15 mouse cellular contexts compared by ENCODE assay signal in genomic region chr15:100686434-100686833, GRCm38 (mm10). TPM values are rescaled to one million over a fixed set of nuclear protein-coding genes. Genes with fewer than 3 reads are reported as not detected.
DNase-seq lines count a peak whose midpoint lies in the region; ATAC-seq and TF ChIP-seq lines count a peak whose summit lies in the region.
"Had no signal": no experiment of that assay in that cellular context is flagged by ENCODE, and none has a peak within 500 bp of the region (broad histone marks: within the 10 kb centered on the region; RNA-seq: fewer than 3 reads in every experiment).

No protein-coding gene starts in this region.

- H3K4me1 ChIP-seq in midbrain, embryonic 15.5 days = no peaks in the 10 kb centered on the region
- H3K4me1 ChIP-seq: midbrain, embryonic 13.5 days had no signal

- TF ChIP-seq POLR2A in myocyte (IDR thresholded peaks at IDR 0.05; ENCODE audit: insufficient read length, low read depth) = no peak

- H3K79me2 ChIP-seq in myocyte (ENCODE audit: control insufficient read depth, insufficient read depth) = no peaks in the 10 kb centered on the region

- H3K36me3 ChIP-seq in myocyte (ENCODE audit: control insufficient read depth, insufficient read depth) = no peaks in the 10 kb centered on the region
- H3K36me3 ChIP-seq in midbrain, embryonic 15.5 days (replicated peaks) = no peaks in the 10 kb centered on the region
- H3K36me3 ChIP-seq: limb, embryonic 15.5 days; midbrain, embryonic 13.5 days had no signal

- no peaks in the 10 kb centered on the region for H3K9me3 ChIP-seq in midbrain, embryonic 15.5 days
- H3K9me3 ChIP-seq: limb, embryonic 15.5 days had no signal

- 77% methylated on average over 6 of the region's 6 CpGs for WGBS in midbrain, embryonic 15.5 days

- no peak overlapping the region for H3K9ac ChIP-seq in midbrain, embryonic 15.5 days
- H3K9ac ChIP-seq: limb, embryonic 15.5 days; midbrain, embryonic 13.5 days had no signal

- no peak for ATAC-seq in midbrain, embryonic 15.5 days (replicated peaks)
- ATAC-seq: midbrain, embryonic 13.5 days had no signal

- H3K27me3 ChIP-seq in myocyte (ENCODE audit: control insufficient read depth, insufficient read depth, insufficient read length) = no peaks in the 10 kb centered on the region
- H3K27me3 ChIP-seq in midbrain, embryonic 15.5 days (replicated peaks) = 0 out of 2 replicates have a peak, but pooled peaks cover 2% of the 10 kb centered on the region
- H3K27me3 ChIP-seq: midbrain, embryonic 13.5 days had no signal

- H3K4me3 ChIP-seq in myocyte = peak overlapping the region; percentile 24
- H3K4me3 ChIP-seq in midbrain, embryonic 15.5 days = no peak overlapping the region
- H3K4me3 ChIP-seq: heart, embryonic 13.5 days; limb, embryonic 15.5 days; midbrain, embryonic 13.5 days had no signal

- H3K4me2 ChIP-seq in myocyte (ENCODE audit: low read depth) = peak overlapping the region; percentile 94
- H3K4me2 ChIP-seq in midbrain, embryonic 15.5 days = no peak overlapping the region
- H3K4me2 ChIP-seq: limb, embryonic 15.5 days; midbrain, embryonic 13.5 days had no signal

- peak; percentile 41 for DNase-seq in adrenal gland, adult 2 months
- DNase-seq in adrenal gland, postnatal 25 days = no peak
- peak; percentile 72 for DNase-seq in Muller cell, postnatal 12 days (ENCODE audit: inconsistent ontology term)
- DNase-seq in induced T-regulatory cell, adult 2 months (ENCODE audit: low read depth) = peak; percentile 49
- no peak for DNase-seq in cerebellum, postnatal 10 days
- DNase-seq in retina, embryonic 14.5 days (ENCODE audit: low spot score) = no peak
- DNase-seq: cerebellum, postnatal 36 days; heart, postnatal 4 days; lung, postnatal 14 days had no signal

- no peak overlapping the region for H3ac ChIP-seq in myocyte (ENCODE audit: control insufficient read depth, insufficient read length)

- H3K27ac ChIP-seq in midbrain, embryonic 15.5 days = no peak overlapping the region
- H3K27ac ChIP-seq: heart, embryonic 13.5 days; kidney, postnatal 0 days; limb, embryonic 15.5 days; midbrain, embryonic 13.5 days had no signal

TF ChIP-seq in myocyte, 11 proteins besides CTCF, POLR2A, EP300 and RAD21:
- TF ChIP-seq SRF (IDR thresholded peaks at IDR 0.05; ENCODE audit: control insufficient read depth, insufficient read length, low read depth) (no peak), TCF3 (IDR thresholded peaks at IDR 0.05; ENCODE audit: insufficient read length, low read depth) (no peak), USF1 (IDR thresholded peaks at IDR 0.05; ENCODE audit: low read depth) (no peak), CEBPB (IDR thresholded peaks at IDR 0.05; ENCODE audit: insufficient read depth, poor library complexity, severe bottlenecking) (no peak), REST (IDR thresholded peaks at IDR 0.05; ENCODE audit: insufficient read depth, insufficient read length) (no peak), MYOG (IDR thresholded peaks at IDR 0.05; ENCODE audit: control insufficient read depth in 1 of 3, insufficient read depth in 1 of 3, insufficient read length in 2 of 3, low read depth in 2 of 3) (no peak), MAX (IDR thresholded peaks at IDR 0.05; ENCODE audit: low read depth) (no peak), POLR2AphosphoS2 (IDR thresholded peaks at IDR 0.05; ENCODE audit: insufficient read length, low read depth) (no peak), E2F4 (IDR thresholded peaks at IDR 0.05; ENCODE audit: insufficient read depth) (no peak), MYOD1 (IDR thresholded peaks at IDR 0.05; ENCODE audit: control insufficient read depth in 1 of 3, insufficient read length in 2 of 3, low read depth in 2 of 3) (no peak), TCF12 (IDR thresholded peaks at IDR 0.05; ENCODE audit: insufficient read depth, poor library complexity, severe bottlenecking) (no peak)

RNA-seq across cellular contexts. Expression of gene Cela1, which starts 1.3 kb away (rescaled TPM):
- total RNA-seq in adrenal gland, adult 2 months (2021) = 10 to 100 TPM; 54.0 to 86.4 TPM
- polyA plus RNA-seq in adrenal gland, adult 2 months (2012; rRNA removed) = 83.5 and 83.8 TPM in 2 replicates
- total RNA-seq in adrenal gland, postnatal 25 days (2021) = 58.0 and 58.6 TPM in 2 replicates
- 23.5 TPM for polyA plus RNA-seq in myocyte (2012; fragmentation: generic; extraction: Trizol)
- polyA plus RNA-seq in midbrain, embryonic 15.5 days (2015; fragmentation: Nextera tagmentation; extraction: Ambion mirVana) = 1.0 and 1.2 TPM in 2 replicates
- total RNA-seq: heart, postnatal 4 days had no signal

RNA-seq across cellular contexts. Expression of gene Bin2, which starts 17.1 kb away (rescaled TPM):
- 1 to 10 TPM; 3.1 to 4.2 TPM for total RNA-seq in adrenal gland, adult 2 months (2021)
- polyA plus RNA-seq in adrenal gland, adult 2 months (2012; rRNA removed) = 2.8 and 3.7 TPM in 2 replicates
- 1.3 and 1.8 TPM in 2 replicates for total RNA-seq in adrenal gland, postnatal 25 days (2021)
- not detected for polyA plus RNA-seq in myocyte (2012; fragmentation: generic; extraction: Trizol)
- 0.96 and 1.0 TPM in 2 replicates for polyA plus RNA-seq in midbrain, embryonic 15.5 days (2015; fragmentation: Nextera tagmentation; extraction: Ambion mirVana)

RNA-seq across cellular contexts. Expression of gene Galnt6, which starts 42.7 kb away (rescaled TPM):
- total RNA-seq in adrenal gland, adult 2 months (2021) = 1 to 10 TPM; 5.1 to 7.6 TPM
- 1.2 and 1.3 TPM in 2 replicates for polyA plus RNA-seq in adrenal gland, adult 2 months (2012; rRNA removed)
- total RNA-seq in adrenal gland, postnatal 25 days (2021) = 3.8 and 6.3 TPM in 2 replicates
- 26.0 TPM for polyA plus RNA-seq in myocyte (2012; fragmentation: generic; extraction: Trizol)
- polyA plus RNA-seq in midbrain, embryonic 15.5 days (2015; fragmentation: Nextera tagmentation; extraction: Ambion mirVana) = 0.11 and 0.22 TPM in 2 replicates
- polyA plus RNA-seq: midbrain, embryonic 13.5 days had no signal

RNA-seq across cellular contexts. Expression of gene Smagp, which starts 49.7 kb away (rescaled TPM):
- 10 to 100 TPM; 41.7 to 44.2 TPM for total RNA-seq in adrenal gland, adult 2 months (2021)
- polyA plus RNA-seq in adrenal gland, adult 2 months (2012; rRNA removed) = 35.1 and 40.6 TPM in 2 replicates
- 37.9 and 39.0 TPM in 2 replicates for total RNA-seq in adrenal gland, postnatal 25 days (2021)
- polyA plus RNA-seq in myocyte (2012; fragmentation: generic; extraction: Trizol) = 2.0 TPM
- 4.0 and 4.9 TPM in 2 replicates for polyA plus RNA-seq in midbrain, embryonic 15.5 days (2015; fragmentation: Nextera tagmentation; extraction: Ambion mirVana)

Comparison
In these comparisons a context has a peak if more than half of its experiments do, and no peak if none do; other contexts are left out.
1. DNase-seq: peak in adrenal gland, adult 2 months (single experiment), Muller cell, postnatal 12 days (single experiment) and induced T-regulatory cell, adult 2 months (single experiment); none in adrenal gland, postnatal 25 days (single experiment), cerebellum, postnatal 10 days (0 of 2) and retina, embryonic 14.5 days (single experiment).
2. RNA of gene Cela1, which starts 1.3 kb away (polyA plus RNA-seq): 83.5 to 83.8 TPM in adrenal gland, adult 2 months and 23.5 TPM in myocyte (single experiment); 1.0 to 1.2 TPM in midbrain, embryonic 15.5 days; every median in the first group is over 10 times any median in the second.
3. RNA of gene Galnt6, which starts 42.7 kb away (polyA plus RNA-seq): 26.0 TPM in myocyte (single experiment); 1.2 to 1.3 TPM in adrenal gland, adult 2 months and 0.11 to 0.22 TPM in midbrain, embryonic 15.5 days; every median in the first group is over 10 times any median in the second.